8 mouse cellular contexts compared by ENCODE assay signal in genomic region chr11:73019147-73019795, GRCm38 (mm10). TPM values are rescaled to one million over a fixed set of nuclear protein-coding genes. Genes with fewer than 3 reads are reported as not detected.
DNase-seq lines count a peak whose midpoint lies in the region; ATAC-seq lines count a peak whose summit lies in the region.

No protein-coding gene starts in this region.

- WGBS in forebrain, embryonic 16.5 days: under 1% methylated on average over 46 of the region's 46 CpGs
- WGBS in intestine, embryonic 16.5 days: under 1% methylated on average over 46 of the region's 46 CpGs
- under 1% methylated on average over 46 of the region's 46 CpGs for WGBS in limb, embryonic 13.5 days
- WGBS in midbrain, embryonic 14.5 days: under 1% methylated on average over 46 of the region's 46 CpGs
- WGBS in stomach, embryonic 14.5 days: under 1% methylated on average over 46 of the region's 46 CpGs

- H3K4me3 ChIP-seq in forebrain, embryonic 16.5 days (replicated peaks; ENCODE audit: low read length): peak overlapping the region; percentile 63
- H3K4me3 ChIP-seq in intestine, embryonic 16.5 days (ENCODE audit: low read length): peak overlapping the region; percentile 77
- peak overlapping the region; percentile 70 for H3K4me3 ChIP-seq in limb, embryonic 13.5 days
- H3K4me3 ChIP-seq in midbrain, embryonic 14.5 days (replicated peaks; ENCODE audit: low read depth, low read length): peak overlapping the region; percentile 75
- peak overlapping the region; percentile 61 for H3K4me3 ChIP-seq in stomach, embryonic 14.5 days (ENCODE audit: low read depth, low read length)

- intact Hi-C loops in heart, postnatal 25 days (cut with DNase I): no loop called here

- H3K27me3 ChIP-seq in forebrain, embryonic 16.5 days (replicated peaks; ENCODE audit: control insufficient read depth, insufficient read depth, low read length): peaks cover 8% of the 10 kb centered on the region
- H3K27me3 ChIP-seq in intestine, embryonic 16.5 days (replicated peaks; ENCODE audit: control insufficient read depth, insufficient read depth, low read length): peaks cover 8% of the 10 kb centered on the region; the same call in 1 of the 2 replicates
- H3K27me3 ChIP-seq in limb, embryonic 13.5 days: peaks cover 35% of the 10 kb centered on the region
- peaks cover 6% of the 10 kb centered on the region for H3K27me3 ChIP-seq in midbrain, embryonic 14.5 days (ENCODE audit: control insufficient read depth, insufficient read depth, low read length)
- H3K27me3 ChIP-seq in stomach, embryonic 14.5 days (ENCODE audit: control insufficient read depth, insufficient read depth, low read length): no peaks in the 10 kb centered on the region

- H3K4me1 ChIP-seq in forebrain, embryonic 16.5 days (replicated peaks; ENCODE audit: control insufficient read depth, insufficient read depth, low read length): peaks cover 19% of the 10 kb centered on the region
- peaks cover 36% of the 10 kb centered on the region for H3K4me1 ChIP-seq in intestine, embryonic 16.5 days (ENCODE audit: control insufficient read depth, insufficient read depth, low read length)
- peaks cover 29% of the 10 kb centered on the region for H3K4me1 ChIP-seq in limb, embryonic 13.5 days
- 0 out of 2 replicates have a peak, but pooled peaks cover 5% of the 10 kb centered on the region for H3K4me1 ChIP-seq in midbrain, embryonic 14.5 days (ENCODE audit: control insufficient read depth, insufficient read depth, low read length)
- peaks cover 15% of the 10 kb centered on the region; the same call in 1 of the 2 replicates for H3K4me1 ChIP-seq in stomach, embryonic 14.5 days (ENCODE audit: control insufficient read depth, insufficient read depth, low read length)

- H3K9me3 ChIP-seq in forebrain, embryonic 16.5 days (ENCODE audit: control insufficient read depth, low read length): no peaks in the 10 kb centered on the region
- no peaks in the 10 kb centered on the region for H3K9me3 ChIP-seq in intestine, embryonic 16.5 days (ENCODE audit: control insufficient read depth, low read length)
- H3K9me3 ChIP-seq in limb, embryonic 13.5 days: no peaks in the 10 kb centered on the region
- H3K9me3 ChIP-seq in midbrain, embryonic 14.5 days (ENCODE audit: control insufficient read depth, low read length): no peaks in the 10 kb centered on the region
- no peaks in the 10 kb centered on the region for H3K9me3 ChIP-seq in stomach, embryonic 14.5 days (ENCODE audit: control insufficient read depth, low read depth, low read length)

- no peaks in the 10 kb centered on the region for H3K36me3 ChIP-seq in forebrain, embryonic 16.5 days (ENCODE audit: control insufficient read depth, insufficient read depth)
- H3K36me3 ChIP-seq in intestine, embryonic 16.5 days (ENCODE audit: control insufficient read depth, insufficient read depth, low read length): no peaks in the 10 kb centered on the region
- H3K36me3 ChIP-seq in limb, embryonic 13.5 days: no peaks in the 10 kb centered on the region
- no peaks in the 10 kb centered on the region for H3K36me3 ChIP-seq in midbrain, embryonic 14.5 days (ENCODE audit: control insufficient read depth, insufficient read depth, low read length)
- H3K36me3 ChIP-seq in stomach, embryonic 14.5 days (ENCODE audit: control insufficient read depth, insufficient read depth, low read length): no peaks in the 10 kb centered on the region

- H3K9ac ChIP-seq in forebrain, embryonic 16.5 days (replicated peaks; ENCODE audit: low read depth, low read length): peak overlapping the region; percentile 64
- peak overlapping the region; percentile 73 for H3K9ac ChIP-seq in intestine, embryonic 16.5 days (ENCODE audit: low read depth, low read length)
- peak overlapping the region; percentile 72 for H3K9ac ChIP-seq in limb, embryonic 13.5 days
- H3K9ac ChIP-seq in midbrain, embryonic 14.5 days (replicated peaks; ENCODE audit: low read length): peak overlapping the region; percentile 72
- peak overlapping the region; percentile 39; the same call in 1 of the 2 replicates for H3K9ac ChIP-seq in stomach, embryonic 14.5 days (replicated peaks; ENCODE audit: low read depth, low read length)

- peak; percentile 65 for ATAC-seq in forebrain, embryonic 16.5 days
- ATAC-seq in intestine, embryonic 16.5 days: peak; percentile 47
- ATAC-seq in limb, embryonic 13.5 days (ENCODE audit: low FRiP score, low read depth): peak; percentile 59
- peak; percentile 70 for ATAC-seq in midbrain, embryonic 14.5 days (ENCODE audit: low FRiP score, low TSS enrichment)
- ATAC-seq in stomach, embryonic 14.5 days (ENCODE audit: insufficient number of reproducible peaks, insufficient read depth, low FRiP score, low read depth): peak; percentile 15; the same call in 1 of the 2 replicates

- H3K4me2 ChIP-seq in forebrain, embryonic 16.5 days (ENCODE audit: low read length): peak overlapping the region; percentile 91
- H3K4me2 ChIP-seq in intestine, embryonic 16.5 days (ENCODE audit: low read depth, low read length): peak overlapping the region; percentile 97
- H3K4me2 ChIP-seq in limb, embryonic 13.5 days (replicated peaks): peak overlapping the region; percentile 97
- peak overlapping the region; percentile 86 for H3K4me2 ChIP-seq in midbrain, embryonic 14.5 days (ENCODE audit: low read length)
- H3K4me2 ChIP-seq in stomach, embryonic 14.5 days (replicated peaks; ENCODE audit: low read depth, low read length): peak overlapping the region; percentile 98

- H3K27ac ChIP-seq in forebrain, embryonic 16.5 days (ENCODE audit: low read length): peak overlapping the region; percentile 36; the same call in 1 of the 2 replicates
- H3K27ac ChIP-seq in intestine, embryonic 16.5 days (ENCODE audit: low read length): no peak overlapping the region
- H3K27ac ChIP-seq in limb, embryonic 13.5 days: no peak overlapping the region
- H3K27ac ChIP-seq in midbrain, embryonic 14.5 days (replicated peaks; ENCODE audit: low read depth, low read length): peak overlapping the region; percentile 71
- no peak overlapping the region for H3K27ac ChIP-seq in stomach, embryonic 14.5 days (ENCODE audit: low read length)

- DNase-seq in heart, adult 18-20 months: peak; percentile 29 to 47
- DNase-seq in heart, postnatal 25 days (ENCODE audit: low spot score): no peak
- peak; percentile 7 for DNase-seq in c-Kit-positive CD71-positive TER-119-negative erythroid progenitor cells, embryonic 14.5 days (ENCODE audit: low read depth)
- peak; percentile 78 for DNase-seq in midbrain, embryonic 14.5 days

RNA-seq across cellular contexts. Expression of gene Camkk1, which starts 0.5 kb away (rescaled TPM):
- total RNA-seq in heart, adult 18-20 months (2021): under 1 TPM; 0.90 to 0.92 TPM
- total RNA-seq in heart, postnatal 25 days (2021): 1 to 10 TPM in 1 of 2 experiments, under 1 TPM in 1; 0.95 to 1.2 TPM
- 22.5 and 27.7 TPM in 2 replicates for polyA plus RNA-seq in forebrain, embryonic 16.5 days (2015; fragmentation: Nextera tagmentation; extraction: Ambion mirVana)
- 8.1 and 8.9 TPM in 2 replicates for polyA plus RNA-seq in intestine, embryonic 16.5 days (2015; fragmentation: Nextera tagmentation; extraction: Ambion mirVana)
- 11.3 and 12.7 TPM in 2 replicates for polyA plus RNA-seq in limb, embryonic 13.5 days (2015; fragmentation: Nextera tagmentation; extraction: Ambion mirVana)
- polyA plus RNA-seq in midbrain, embryonic 14.5 days (2014; fragmentation: Nextera tagmentation; extraction: Ambion mirVana): 11.0 and 16.6 TPM in 2 replicates
- 4.3 and 5.0 TPM in 2 replicates for polyA plus RNA-seq in stomach, embryonic 14.5 days (2014; fragmentation: Nextera tagmentation; extraction: Ambion mirVana)

RNA-seq across cellular contexts. Expression of gene P2rx1, which starts 20.4 kb away (rescaled TPM):
- under 1 TPM; 0.25 to 0.28 TPM for total RNA-seq in heart, adult 18-20 months (2021)
- under 1 TPM; 0.29 to 0.50 TPM for total RNA-seq in heart, postnatal 25 days (2021)
- 0.26 and 0.42 TPM in 2 replicates for polyA plus RNA-seq in forebrain, embryonic 16.5 days (2015; fragmentation: Nextera tagmentation; extraction: Ambion mirVana)
- 15.7 and 16.5 TPM in 2 replicates for polyA plus RNA-seq in intestine, embryonic 16.5 days (2015; fragmentation: Nextera tagmentation; extraction: Ambion mirVana)
- 0.84 and 1.0 TPM in 2 replicates for polyA plus RNA-seq in limb, embryonic 13.5 days (2015; fragmentation: Nextera tagmentation; extraction: Ambion mirVana)
- polyA plus RNA-seq in midbrain, embryonic 14.5 days (2014; fragmentation: Nextera tagmentation; extraction: Ambion mirVana): 0.36 and 0.41 TPM in 2 replicates
- 2.2 and 8.0 TPM in 2 replicates for polyA plus RNA-seq in stomach, embryonic 14.5 days (2014; fragmentation: Nextera tagmentation; extraction: Ambion mirVana)

RNA-seq across cellular contexts. Expression of gene Ncbp3, which starts 28.3 kb away (rescaled TPM):
- 1 to 10 TPM; 5.6 to 6.2 TPM for total RNA-seq in heart, adult 18-20 months (2021)
- 1 to 10 TPM; 5.6 to 6.2 TPM for total RNA-seq in heart, postnatal 25 days (2021)
- 9.6 and 11.1 TPM in 2 replicates for polyA plus RNA-seq in forebrain, embryonic 16.5 days (2015; fragmentation: Nextera tagmentation; extraction: Ambion mirVana)
- 7.7 and 8.3 TPM in 2 replicates for polyA plus RNA-seq in intestine, embryonic 16.5 days (2015; fragmentation: Nextera tagmentation; extraction: Ambion mirVana)
- 14.0 and 14.5 TPM in 2 replicates for polyA plus RNA-seq in limb, embryonic 13.5 days (2015; fragmentation: Nextera tagmentation; extraction: Ambion mirVana)
- 8.3 and 10.2 TPM in 2 replicates for polyA plus RNA-seq in midbrain, embryonic 14.5 days (2014; fragmentation: Nextera tagmentation; extraction: Ambion mirVana)
- 13.6 and 15.1 TPM in 2 replicates for polyA plus RNA-seq in stomach, embryonic 14.5 days (2014; fragmentation: Nextera tagmentation; extraction: Ambion mirVana)

RNA-seq across cellular contexts. Expression of gene Atp2a3, which starts 58.3 kb away (rescaled TPM):
- total RNA-seq in heart, adult 18-20 months (2021): 10 to 100 TPM in 1 of 2 experiments, 1 to 10 TPM in 1; 8.6 to 15.8 TPM
- total RNA-seq in heart, postnatal 25 days (2021): 10 to 100 TPM; 11.5 to 12.2 TPM
- 0.94 and 0.96 TPM in 2 replicates for polyA plus RNA-seq in forebrain, embryonic 16.5 days (2015; fragmentation: Nextera tagmentation; extraction: Ambion mirVana)
- 28.1 and 28.8 TPM in 2 replicates for polyA plus RNA-seq in intestine, embryonic 16.5 days (2015; fragmentation: Nextera tagmentation; extraction: Ambion mirVana)
- polyA plus RNA-seq in limb, embryonic 13.5 days (2015; fragmentation: Nextera tagmentation; extraction: Ambion mirVana): 0.96 and 1.3 TPM in 2 replicates
- polyA plus RNA-seq in midbrain, embryonic 14.5 days (2014; fragmentation: Nextera tagmentation; extraction: Ambion mirVana): 0.55 and 0.91 TPM in 2 replicates
- 16.2 and 17.3 TPM in 2 replicates for polyA plus RNA-seq in stomach, embryonic 14.5 days (2014; fragmentation: Nextera tagmentation; extraction: Ambion mirVana)

Comparison
In these comparisons a context has a peak if more than half of its experiments do, and no peak if none do; other contexts are left out.
1. ATAC-seq: peak in every context shown above with its lines; median percentile 70 in midbrain, embryonic 14.5 days; 65 in forebrain, embryonic 16.5 days; 59 in limb, embryonic 13.5 days; 47 in intestine, embryonic 16.5 days; 15 in stomach, embryonic 14.5 days.
2. H3K27ac ChIP-seq: peak in forebrain, embryonic 16.5 days (single experiment) and midbrain, embryonic 14.5 days (single experiment); none in intestine, embryonic 16.5 days (single experiment), limb, embryonic 13.5 days (single experiment) and stomach, embryonic 14.5 days (single experiment).
3. Peak in every context shown above with its lines, with median percentiles within 50 percentile points of each other: H3K4me2 ChIP-seq, H3K4me3 ChIP-seq and H3K9ac ChIP-seq.